ENCODE assay signal across 22 mouse cellular contexts in genomic region chr13:72345647-72346133, GRCm38 (mm10).
A peak's percentile ranks its signal among the peaks of the same experiment; 100 is the strongest.
DNase-seq lines count a peak whose midpoint lies in the region; ATAC-seq and TF ChIP-seq lines count a peak whose summit lies in the region.
"Had no signal": no experiment of that assay in that cellular context is flagged by ENCODE, and none has a peak within 500 bp of the region (broad histone marks: within the 10 kb centered on the region; RNA-seq: fewer than 3 reads in every experiment).

No protein-coding gene starts in this region.

- peak; percentile 27; the same call in 1 of the 2 replicates for ATAC-seq in midbrain, embryonic 11.5 days (ENCODE audit: low FRiP score)
- ATAC-seq in midbrain, postnatal 0 days (ENCODE audit: low FRiP score) = no peak
- ATAC-seq in forebrain, embryonic 14.5 days = peak; percentile 91
- 0 out of 2 replicates have a peak, but pooled peaks have one; percentile 52 for ATAC-seq in midbrain, embryonic 15.5 days (replicated peaks)
- ATAC-seq in heart, embryonic 12.5 days (ENCODE audit: insufficient number of reproducible peaks, low FRiP score) = no peak
- ATAC-seq: lung, postnatal 0 days had no signal

- no peak overlapping the region for H3K4me2 ChIP-seq in midbrain, embryonic 11.5 days
- no peak overlapping the region for H3K4me2 ChIP-seq in midbrain, postnatal 0 days (ENCODE audit: low read depth, low read length, poor library complexity, severe bottlenecking)
- H3K4me2 ChIP-seq in forebrain, embryonic 14.5 days (ENCODE audit: low read length) = no peak overlapping the region
- no peak overlapping the region for H3K4me2 ChIP-seq in midbrain, embryonic 15.5 days
- H3K4me2 ChIP-seq in heart, embryonic 12.5 days = no peak overlapping the region
- H3K4me2 ChIP-seq: embryonic facial prominence, embryonic 13.5 days had no signal

- WGBS in midbrain, embryonic 11.5 days = 10% methylated on average over 6 of the region's 6 CpGs
- WGBS in midbrain, postnatal 0 days = 8% methylated on average over 6 of the region's 6 CpGs
- 2% methylated on average over 6 of the region's 6 CpGs for WGBS in forebrain, embryonic 14.5 days
- WGBS in midbrain, embryonic 15.5 days = 6% methylated on average over 6 of the region's 6 CpGs
- WGBS in heart, embryonic 12.5 days = 17% methylated on average over 6 of the region's 6 CpGs

- no peak for TF ChIP-seq CTCF in midbrain, postnatal 0 days (IDR thresholded peaks at IDR 0.05)

- no peak for DNase-seq in midbrain, embryonic 11.5 days (ENCODE audit: low spot score, missing footprints)
- no peak for DNase-seq in midbrain, postnatal 0 days (ENCODE audit: low spot score)
- peak; percentile 16 for DNase-seq in WW6 (ENCODE audit: low read depth, low spot score)
- peak; percentile 87 for DNase-seq in forebrain, embryonic 14.5 days (ENCODE audit: low spot score)
- DNase-seq in embryo, embryonic 10 days (ENCODE audit: low spot score) = no peak
- DNase-seq in cerebellum, adult 18-20 months = no peak
- DNase-seq: adrenal gland, adult 8-10 months; cerebellum, postnatal 10 days; gastrocnemius, postnatal 14 days; heart, adult 2 months; heart, postnatal 10 days; kidney, adult 8-10 months; kidney, postnatal 14 days; left cerebral cortex, postnatal 4 days; liver; retina, postnatal 1 day; thymus, adult 2 months had no signal

- no peaks in the 10 kb centered on the region for H3K9me3 ChIP-seq in midbrain, embryonic 11.5 days (ENCODE audit: control insufficient read depth, low read length)
- H3K9me3 ChIP-seq in midbrain, postnatal 0 days (ENCODE audit: low read length) = no peaks in the 10 kb centered on the region
- no peaks in the 10 kb centered on the region for H3K9me3 ChIP-seq in forebrain, embryonic 14.5 days (replicated peaks; ENCODE audit: control insufficient read depth, low read length)
- H3K9me3 ChIP-seq in midbrain, embryonic 15.5 days = no peaks in the 10 kb centered on the region
- no peaks in the 10 kb centered on the region for H3K9me3 ChIP-seq in heart, embryonic 12.5 days (replicated peaks)
- H3K9me3 ChIP-seq: embryonic facial prominence, embryonic 13.5 days had no signal

- no peaks in the 10 kb centered on the region for H3K36me3 ChIP-seq in midbrain, embryonic 11.5 days (ENCODE audit: control insufficient read depth, insufficient read depth, low read length)
- H3K36me3 ChIP-seq in midbrain, postnatal 0 days (ENCODE audit: insufficient read depth, low read length) = no peaks in the 10 kb centered on the region
- no peaks in the 10 kb centered on the region for H3K36me3 ChIP-seq in forebrain, embryonic 14.5 days (ENCODE audit: control insufficient read depth, insufficient read depth, low read length)
- H3K36me3 ChIP-seq in midbrain, embryonic 15.5 days (replicated peaks) = no peaks in the 10 kb centered on the region
- no peaks in the 10 kb centered on the region for H3K36me3 ChIP-seq in heart, embryonic 12.5 days
- H3K36me3 ChIP-seq: embryonic facial prominence, embryonic 13.5 days had no signal

- peaks cover 2% of the 10 kb centered on the region; the same call in 1 of the 2 replicates for H3K27me3 ChIP-seq in midbrain, embryonic 11.5 days (ENCODE audit: control insufficient read depth, insufficient read depth, low read length)
- peaks cover 5% of the 10 kb centered on the region; the same call in 1 of the 2 replicates for H3K27me3 ChIP-seq in midbrain, postnatal 0 days (ENCODE audit: insufficient read depth, low read length)
- peaks cover 91% of the 10 kb centered on the region for H3K27me3 ChIP-seq in forebrain, embryonic 14.5 days (replicated peaks; ENCODE audit: control insufficient read depth, insufficient read depth, low read length)
- H3K27me3 ChIP-seq in midbrain, embryonic 15.5 days (replicated peaks) = peaks cover 8% of the 10 kb centered on the region
- no peaks in the 10 kb centered on the region for H3K27me3 ChIP-seq in heart, embryonic 12.5 days (replicated peaks)

- H3K4me3 ChIP-seq in midbrain, embryonic 11.5 days (ENCODE audit: low read depth, low read length) = no peak overlapping the region
- H3K4me3 ChIP-seq in midbrain, postnatal 0 days (ENCODE audit: low read depth, low read length) = no peak overlapping the region
- H3K4me3 ChIP-seq in forebrain, embryonic 14.5 days (ENCODE audit: low read depth, low read length) = no peak overlapping the region
- no peak overlapping the region for H3K4me3 ChIP-seq in midbrain, embryonic 15.5 days
- no peak overlapping the region for H3K4me3 ChIP-seq in heart, embryonic 12.5 days
- H3K4me3 ChIP-seq: embryonic facial prominence, embryonic 13.5 days; heart, adult 2 months; left cerebral cortex, adult 2 months had no signal

- H3K4me1 ChIP-seq in midbrain, embryonic 11.5 days (ENCODE audit: control insufficient read depth, insufficient read depth, low read length) = peaks cover 10% of the 10 kb centered on the region
- H3K4me1 ChIP-seq in midbrain, postnatal 0 days (ENCODE audit: insufficient read depth, low read length) = no peaks in the 10 kb centered on the region
- peaks cover 10% of the 10 kb centered on the region for H3K4me1 ChIP-seq in forebrain, embryonic 14.5 days (ENCODE audit: control insufficient read depth, insufficient read depth, low read length)
- peaks cover 16% of the 10 kb centered on the region; the same call in 1 of the 2 replicates for H3K4me1 ChIP-seq in midbrain, embryonic 15.5 days
- H3K4me1 ChIP-seq in heart, embryonic 12.5 days (replicated peaks) = no peaks in the 10 kb centered on the region
- H3K4me1 ChIP-seq: embryonic facial prominence, embryonic 13.5 days had no signal

- H3K9ac ChIP-seq in midbrain, embryonic 11.5 days (ENCODE audit: low read length) = no peak overlapping the region
- H3K9ac ChIP-seq in midbrain, postnatal 0 days (replicated peaks; ENCODE audit: low read length, poor library complexity, severe bottlenecking) = no peak overlapping the region
- no peak overlapping the region for H3K9ac ChIP-seq in forebrain, embryonic 14.5 days (ENCODE audit: low read length)
- no peak overlapping the region for H3K9ac ChIP-seq in midbrain, embryonic 15.5 days
- H3K9ac ChIP-seq in heart, embryonic 12.5 days = no peak overlapping the region
- H3K9ac ChIP-seq: embryonic facial prominence, embryonic 13.5 days had no signal

- H3K27ac ChIP-seq in midbrain, embryonic 11.5 days (ENCODE audit: low read depth, low read length) = no peak overlapping the region
- H3K27ac ChIP-seq in midbrain, postnatal 0 days (ENCODE audit: low read depth, low read length) = no peak overlapping the region
- H3K27ac ChIP-seq in forebrain, embryonic 14.5 days (ENCODE audit: low read depth, low read length) = no peak overlapping the region
- H3K27ac ChIP-seq in midbrain, embryonic 15.5 days = no peak overlapping the region
- H3K27ac ChIP-seq in heart, embryonic 12.5 days (ENCODE audit: poor library complexity, severe bottlenecking) = no peak overlapping the region
- H3K27ac ChIP-seq: embryonic facial prominence, embryonic 13.5 days; heart, adult 2 months; left cerebral cortex, adult 2 months had no signal

Comparison
In these comparisons a context has a peak if more than half of its experiments do, and no peak if none do; other contexts are left out.
1. ATAC-seq: peak in midbrain, embryonic 11.5 days (single experiment), forebrain, embryonic 14.5 days (single experiment) and midbrain, embryonic 15.5 days (single experiment); none in midbrain, postnatal 0 days (single experiment) and heart, embryonic 12.5 days (single experiment).
2. DNase-seq: peak in WW6 (single experiment) and forebrain, embryonic 14.5 days (single experiment); none in midbrain, embryonic 11.5 days (single experiment), midbrain, postnatal 0 days (single experiment), embryo, embryonic 10 days (single experiment) and cerebellum, adult 18-20 months (0 of 2).